Mouse (Mus musculus): ENCODE measurements around the gene Lancl1.

The Lancl1 gene

GRCm38 (mm10) chr1:67017101-67017870 is 21.4 kb downstream of the Lancl1 start:
- no peak for DNase-seq (ENCODE audit: low read depth, low spot score)

- no peak for DNase-seq (ENCODE audit: low read depth, low spot score)
Observed at GRCm38 (mm10) chr1:67014205-67014604, 24.5 kb downstream of the Lancl1 start.

- DNase-seq (ENCODE audit: low read depth, low spot score): no peak
Observed at GRCm38 (mm10) chr1:67010520-67010919, 28.2 kb downstream of the Lancl1 start.

GRCm38 (mm10) chr1:67003699-67004098 is 35.0 kb downstream of the Lancl1 start:
- DNase-seq (ENCODE audit: low read depth, low spot score): no peak

- DNase-seq (ENCODE audit: low read depth, low spot score): no peak
Observed at GRCm38 (mm10) chr1:67002226-67002625, 36.4 kb downstream of the Lancl1 start.

GRCm38 (mm10) chr1:67001367-67001766 is 37.3 kb downstream of the Lancl1 start:
- DNase-seq (ENCODE audit: low read depth, low spot score): no peak

- DNase-seq (ENCODE audit: low read depth, low spot score): no peak
Observed at GRCm38 (mm10) chr1:67000484-67000883, 38.2 kb downstream of the Lancl1 start.

GRCm38 (mm10) chr1:66998601-66999000 is 40.1 kb downstream of the Lancl1 start:
- no peak for DNase-seq (ENCODE audit: low read depth, low spot score)

GRCm38 (mm10) chr1:66998188-66998587 is 40.5 kb downstream of the Lancl1 start:
- no peak for DNase-seq (ENCODE audit: low read depth, low spot score)

GRCm38 (mm10) chr1:66996819-66997218 is 41.9 kb downstream of the Lancl1 start:
- DNase-seq (ENCODE audit: low read depth, low spot score): no peak

GRCm38 (mm10) chr1:66992764-66993163 is 45.9 kb downstream of the Lancl1 start:
- peak; percentile 23 for DNase-seq (ENCODE audit: low read depth, low spot score)

GRCm38 (mm10) chr1:66987558-66988190 is 51.0 kb downstream of the Lancl1 start:
- no peak for DNase-seq (ENCODE audit: low read depth, low spot score)

- no peak for DNase-seq (ENCODE audit: low read depth, low spot score)
Observed at GRCm38 (mm10) chr1:66985906-66986305, 52.8 kb downstream of the Lancl1 start.

- DNase-seq (ENCODE audit: low read depth, low spot score): no peak
Observed at GRCm38 (mm10) chr1:66985129-66985698, 53.5 kb downstream of the Lancl1 start.

- no peak for DNase-seq (ENCODE audit: low read depth, low spot score)
Observed at GRCm38 (mm10) chr1:66980129-66980528, 58.5 kb downstream of the Lancl1 start.

GRCm38 (mm10) chr1:66975456-66975855 is 63.2 kb downstream of the Lancl1 start:
- no peak for DNase-seq (ENCODE audit: low read depth, low spot score)

GRCm38 (mm10) chr1:66964857-66965256 is 73.8 kb downstream of the Lancl1 start:
- no peak for DNase-seq (ENCODE audit: low read depth, low spot score)

- no peak for DNase-seq (ENCODE audit: low read depth, low spot score)
Observed at GRCm38 (mm10) chr1:66960536-66961243, 78.0 kb downstream of the Lancl1 start.

- DNase-seq (ENCODE audit: low read depth, low spot score): no peak
Observed at GRCm38 (mm10) chr1:66957361-66957760, 81.3 kb downstream of the Lancl1 start.

- no peak for DNase-seq (ENCODE audit: low read depth, low spot score)
Observed at GRCm38 (mm10) chr1:66951086-66951485, 87.6 kb downstream of the Lancl1 start.
